Mouse (Mus musculus) intestine, postnatal 0 days (tissue): ENCODE results near the gene Dnajc28. TPM values are rescaled to one million over a fixed set of nuclear protein-coding genes. Genes with fewer than 3 reads are reported as not detected.

Experiments
- ATAC-seq: fragments of 200-750 bp; cut with Nextera tagmentation; 2 replicates; pipeline ENCODE4 v1.8.0; 2017; ENCODE audit warnings: mild to moderate bottlenecking, moderate TSS enrichment, moderate library complexity
- H3K27ac ChIP-seq: fragments of 300-500 bp; sonication (generic); 2 replicates; pipeline ENCODE4 v1.5.1; 2014; ENCODE audit warnings: mild to moderate bottlenecking, low read depth, low read length, moderate library complexity
- H3K27me3 ChIP-seq: fragments of 300-500 bp; sonication (generic); replicated peaks from 2 replicates; pipeline ENCODE4 v1.6.1; 2014; ENCODE audit warnings: low read length, mixed read lengths; ENCODE audit not compliant: control insufficient read depth, insufficient read depth
- H3K36me3 ChIP-seq: fragments of 300-500 bp; sonication (generic); 2 replicates; pipeline ENCODE4 v1.6.1; 2014; ENCODE audit warnings: mild to moderate bottlenecking, moderate library complexity; ENCODE audit not compliant: control insufficient read depth, insufficient read depth
- H3K4me1 ChIP-seq: fragments of 300-500 bp; sonication (generic); replicated peaks from 2 replicates; pipeline ENCODE4 v1.6.1; 2014; ENCODE audit warnings: antibody characterized with exemption, low read length, mixed read lengths; ENCODE audit not compliant: control insufficient read depth, insufficient read depth
- H3K4me2 ChIP-seq: fragments of 300-500 bp; sonication (generic); replicated peaks from 2 replicates; pipeline ENCODE4 v1.6.1; 2014; ENCODE audit warnings: low read depth, mild to moderate bottlenecking, moderate library complexity
- H3K4me3 ChIP-seq: fragments of 300-500 bp; sonication (generic); 2 replicates; pipeline ENCODE4 v1.5.1; 2014; ENCODE audit warnings: low read depth, low read length
- H3K9ac ChIP-seq: fragments of 300-500 bp; sonication (generic); 2 replicates; pipeline ENCODE4 v1.6.1; 2014; ENCODE audit warnings: mild to moderate bottlenecking, low read depth, low read length
- H3K9me3 ChIP-seq: fragments of 300-500 bp; sonication (generic); 2 replicates; pipeline ENCODE4 v1.6.1; 2016; ENCODE audit warnings: mixed run types; ENCODE audit not compliant: control insufficient read depth
- CTCF ChIP-seq: sonication (generic); IDR thresholded peaks from 2 replicates; pipeline ENCODE4 v1.5.1; 2016; ENCODE audit warnings: low read depth, mild to moderate bottlenecking, control low read depth, antibody characterized with exemption, moderate library complexity
- WGBS: fragments of 180-500 bp; shearing (Covaris S2); extraction: QIAGEN DNeasy Blood & Tissue Kit; methylation state at CpG from one replicate; pipeline ENCODE4 v1.1.7; 2014; 5-methylcytosine and 5-hydroxymethylcytosine counted together
- polyA plus RNA-seq: library from polyadenylated mRNA; unstranded; fragments of >200 nt; fragmentation: Nextera tagmentation; extraction: Ambion mirVana; gene quantifications from 2 replicates; pipeline ENCODE4 v1.2.1, GENCODE M21; 2015

Gene Dnajc28
- polyA plus RNA-seq, 1 experiment from 2014 or later, result 1.5 TPM

GRCm38 (mm10) chr16:91592162-91592561 is 26.7 kb downstream of the Dnajc28 start:
- no peak for ATAC-seq
- peaks cover 5% of the 10 kb centered on the region for H3K4me1 ChIP-seq
- H3K27me3 ChIP-seq, result no peaks in the 10 kb centered on the region
- no peak overlapping the region for H3K4me3 ChIP-seq
- H3K4me2 ChIP-seq, result no peak overlapping the region
- H3K36me3 ChIP-seq, result no peaks in the 10 kb centered on the region; the same call in 1 of the 2 replicates
- TF ChIP-seq CTCF, result no peak
- H3K9ac ChIP-seq, result no peak overlapping the region
- no peaks in the 10 kb centered on the region for H3K9me3 ChIP-seq
- 57% methylated on average over 8 of the region's 8 CpGs for WGBS
- H3K27ac ChIP-seq, result no peak overlapping the region; the same call in 1 of the 2 replicates

GRCm38 (mm10) chr16:91588703-91589102 is 30.1 kb downstream of the Dnajc28 start:
- Histone ChIP-seq H3K36me3 (peaks cover 17% of the 10 kb centered on the region), H3K27me3 (no peaks in the 10 kb centered on the region), H3K27ac (no peak overlapping the region), H3K9me3 (no peaks in the 10 kb centered on the region), H3K4me1 (no peaks in the 10 kb centered on the region), H3K4me3 (no peak overlapping the region), H3K9ac (no peak overlapping the region), H3K4me2 (no peak overlapping the region)
- TF ChIP-seq CTCF, result no peak
- WGBS, result 88% methylated on average over 3 of the region's 3 CpGs
- no peak for ATAC-seq

GRCm38 (mm10) chr16:91587730-91588453 is 30.9 kb downstream of the Dnajc28 start:
- H3K27ac ChIP-seq, result no peak overlapping the region
- H3K36me3 ChIP-seq, result peaks cover 17% of the 10 kb centered on the region
- no peak for ATAC-seq
- H3K9ac ChIP-seq, result no peak overlapping the region
- no peak for TF ChIP-seq CTCF
- H3K4me3 ChIP-seq, result no peak overlapping the region
- H3K4me1 ChIP-seq, result no peaks in the 10 kb centered on the region
- H3K27me3 ChIP-seq, result no peaks in the 10 kb centered on the region
- H3K4me2 ChIP-seq, result no peak overlapping the region
- 60% methylated on average over 6 of the region's 6 CpGs for WGBS
- H3K9me3 ChIP-seq, result no peaks in the 10 kb centered on the region

GRCm38 (mm10) chr16:91586244-91586643 is 32.6 kb downstream of the Dnajc28 start:
- no peak for ATAC-seq
- Histone ChIP-seq H3K4me2 (no peak overlapping the region), H3K27ac (no peak overlapping the region), H3K9ac (no peak overlapping the region), H3K36me3 (peaks cover 20% of the 10 kb centered on the region), H3K27me3 (no peaks in the 10 kb centered on the region), H3K4me1 (no peaks in the 10 kb centered on the region), H3K9me3 (no peaks in the 10 kb centered on the region), H3K4me3 (no peak overlapping the region)
- 90% methylated on average over 6 of the region's 6 CpGs for WGBS
- TF ChIP-seq CTCF, result no peak

DNA sequence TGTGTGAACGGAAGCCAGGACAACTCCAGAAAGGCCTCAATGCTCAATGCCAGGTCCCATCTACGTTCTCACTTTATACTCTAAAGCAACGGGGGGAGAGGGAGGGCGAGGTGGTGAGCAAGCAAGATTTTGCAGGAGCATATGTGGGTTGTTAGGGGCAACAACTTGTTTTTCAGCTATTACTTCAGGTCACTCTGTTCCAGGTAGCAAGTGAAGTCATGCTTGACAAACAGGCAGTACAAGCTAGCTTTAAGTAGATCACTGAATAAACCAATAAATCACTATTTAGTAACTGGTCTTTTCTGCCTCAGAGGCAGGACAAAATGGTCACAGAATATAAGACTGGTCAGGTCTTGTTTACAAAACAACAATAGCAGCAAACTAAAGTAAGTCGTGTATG is 33.2 kb downstream of the Dnajc28 start:
- H3K9ac ChIP-seq, result no peak overlapping the region
- TF ChIP-seq CTCF, result no peak
- H3K4me2 ChIP-seq, result no peak overlapping the region
- no peaks in the 10 kb centered on the region for H3K9me3 ChIP-seq
- no peak for ATAC-seq
- H3K36me3 ChIP-seq, result peaks cover 24% of the 10 kb centered on the region
- no peak overlapping the region for H3K27ac ChIP-seq
- no peak overlapping the region for H3K4me3 ChIP-seq
- no peaks in the 10 kb centered on the region for H3K4me1 ChIP-seq
- 85% methylated on average over 5 of the region's 5 CpGs for WGBS
- H3K27me3 ChIP-seq, result no peaks in the 10 kb centered on the region

DNA sequence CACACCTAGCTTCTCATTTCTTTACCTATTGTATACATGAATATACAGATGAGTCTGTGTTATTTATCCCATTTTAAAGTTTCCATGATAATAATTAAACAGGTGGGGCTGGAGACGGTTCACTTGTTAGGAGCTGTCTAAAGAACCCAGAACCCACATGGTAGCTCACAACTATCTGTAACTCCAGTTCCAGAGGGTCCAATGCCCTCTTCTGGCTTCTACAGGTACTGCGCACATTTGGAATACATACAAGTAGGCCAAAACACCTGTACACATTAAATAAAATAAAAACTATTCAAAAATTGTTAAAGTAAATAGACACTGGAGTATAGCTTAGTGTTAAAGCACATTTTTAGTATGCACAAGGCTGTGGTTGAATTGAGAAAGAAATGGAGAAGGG is 36.5 kb downstream of the Dnajc28 start:
- no peaks in the 10 kb centered on the region for H3K9me3 ChIP-seq
- no peak overlapping the region for H3K4me3 ChIP-seq
- peaks cover 25% of the 10 kb centered on the region for H3K36me3 ChIP-seq
- H3K9ac ChIP-seq, result no peak overlapping the region
- ATAC-seq, result no peak
- no peaks in the 10 kb centered on the region for H3K4me1 ChIP-seq
- TF ChIP-seq CTCF, result peak; percentile 77
- no peak overlapping the region for H3K27ac ChIP-seq
- 73% methylated on average over 2 of the region's 2 CpGs for WGBS
- no peaks in the 10 kb centered on the region for H3K27me3 ChIP-seq
- no peak overlapping the region for H3K4me2 ChIP-seq
